Mouse (Mus musculus): ENCODE results near the gene Dchs2. TPM values are rescaled to one million over a fixed set of nuclear protein-coding genes. Genes with fewer than 3 reads are reported as not detected.

The Dchs2 gene
- total RNA-seq, 1 experiment from 2014 or later = not detected

DNA sequence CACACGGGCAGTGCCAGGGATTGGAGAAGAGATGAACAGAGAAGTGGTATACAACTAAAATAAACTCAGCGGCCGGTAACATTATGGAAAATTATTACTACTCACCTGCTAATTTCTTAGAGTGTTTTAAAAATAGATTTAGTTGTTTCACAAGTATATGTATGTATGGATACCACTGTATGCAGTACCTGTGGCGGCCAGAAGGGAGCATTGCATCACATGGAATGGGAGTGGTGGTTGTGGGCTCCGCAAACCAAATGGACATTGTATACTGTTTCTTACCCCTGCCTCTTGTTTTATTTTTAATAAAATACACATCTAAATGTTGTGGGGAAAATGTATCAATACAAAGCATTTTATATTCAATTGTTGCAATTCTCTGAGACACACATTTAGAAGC is 176.1 kb downstream of the Dchs2 start:
- ATAC-seq (replicated peaks; ENCODE audit: insufficient number of reproducible peaks, low FRiP score, low TSS enrichment, poor library complexity, severe bottlenecking) = no peak

DNA sequence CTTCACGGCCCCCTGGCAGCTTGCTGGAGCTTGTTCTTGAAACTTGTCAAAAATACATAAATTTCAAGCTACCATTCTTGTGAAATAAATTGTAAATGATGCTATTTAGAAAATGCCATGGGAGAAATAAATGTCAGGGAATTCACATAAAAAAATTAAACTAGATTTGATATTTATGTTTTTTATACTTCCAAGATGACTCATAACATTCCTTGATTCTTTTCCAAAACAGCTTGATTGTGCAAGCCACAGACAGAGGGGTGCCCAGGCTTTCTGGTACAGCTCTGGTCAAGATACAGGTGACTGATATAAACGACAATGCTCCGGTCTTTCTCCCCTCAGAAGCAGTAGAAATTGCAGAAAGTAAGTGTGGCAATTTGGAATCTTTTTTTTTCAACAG is 218.2 kb downstream of the Dchs2 start:
- ATAC-seq (replicated peaks; ENCODE audit: insufficient number of reproducible peaks, low FRiP score, low TSS enrichment, poor library complexity, severe bottlenecking) = no peak

DNA sequence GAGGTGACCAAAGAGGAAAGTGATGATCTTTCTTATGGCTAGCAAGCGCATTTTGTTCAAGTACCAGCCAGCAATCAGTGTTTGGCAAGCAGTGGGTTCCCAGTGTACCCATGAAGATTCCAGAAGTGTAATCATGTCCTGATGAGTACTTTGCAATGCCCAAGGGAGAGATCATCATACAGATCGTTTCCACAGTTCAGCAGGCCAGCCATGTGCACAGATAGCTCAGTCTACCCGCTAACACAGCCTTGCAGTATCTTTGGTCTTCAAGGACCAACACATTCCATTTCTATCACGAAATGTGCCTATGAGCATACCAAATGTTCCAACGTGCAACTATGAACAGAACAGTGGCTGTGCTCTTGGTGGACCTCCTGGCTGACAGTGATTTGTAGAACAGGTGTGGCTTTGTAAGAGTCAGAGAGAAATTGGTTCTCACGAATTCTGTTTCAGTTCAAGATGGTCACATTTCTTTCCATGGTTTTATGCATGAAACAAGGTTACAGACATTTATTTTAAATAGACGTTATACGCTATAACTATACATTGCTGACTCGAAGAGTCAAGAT is 240.8 kb downstream of the Dchs2 start:
- ATAC-seq (replicated peaks; ENCODE audit: insufficient number of reproducible peaks, low FRiP score, low TSS enrichment, poor library complexity, severe bottlenecking) = no peak

DNA sequence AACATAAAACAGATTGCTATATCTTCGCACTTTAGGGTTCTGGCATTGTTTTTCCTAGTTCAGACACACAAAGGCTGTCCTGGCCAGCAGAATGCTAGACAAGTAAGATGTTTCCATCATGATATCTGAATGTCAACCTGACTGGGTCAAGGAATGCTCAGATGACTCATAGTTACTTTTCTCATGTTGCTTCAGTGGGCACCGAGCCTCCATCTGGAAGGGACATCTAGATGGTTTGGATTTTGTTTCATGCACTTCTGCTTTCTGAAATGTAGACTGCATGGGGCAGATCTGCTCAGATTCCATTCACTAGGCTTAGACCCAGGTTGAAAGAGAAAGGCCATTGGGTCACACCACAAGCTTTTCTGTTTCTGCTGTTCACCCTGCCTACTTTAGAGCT is 242.1 kb downstream of the Dchs2 start:
- ATAC-seq (replicated peaks; ENCODE audit: insufficient number of reproducible peaks, low FRiP score, low TSS enrichment, poor library complexity, severe bottlenecking) = no peak

DNA sequence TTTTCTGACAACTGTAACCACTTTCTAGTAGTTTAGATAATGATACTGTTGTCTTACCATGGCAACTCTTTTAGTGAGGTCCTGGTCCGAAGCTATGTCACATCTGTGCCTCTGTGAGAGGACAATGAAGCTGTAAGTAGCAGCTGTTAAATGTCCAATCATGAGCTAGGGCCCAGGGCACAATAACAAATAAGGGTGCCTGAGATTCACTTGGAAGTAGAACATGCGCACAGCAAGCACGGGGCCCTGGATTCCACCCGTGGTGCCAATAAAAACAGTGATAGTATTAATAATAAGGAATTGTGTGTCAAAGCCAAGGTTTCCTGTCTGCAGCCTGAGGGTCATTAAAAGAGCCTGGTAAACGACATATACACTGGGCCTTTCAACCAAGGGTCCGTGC is 246.6 kb downstream of the Dchs2 start:
- no peak for ATAC-seq (replicated peaks; ENCODE audit: insufficient number of reproducible peaks, low FRiP score, low TSS enrichment, poor library complexity, severe bottlenecking)

DNA sequence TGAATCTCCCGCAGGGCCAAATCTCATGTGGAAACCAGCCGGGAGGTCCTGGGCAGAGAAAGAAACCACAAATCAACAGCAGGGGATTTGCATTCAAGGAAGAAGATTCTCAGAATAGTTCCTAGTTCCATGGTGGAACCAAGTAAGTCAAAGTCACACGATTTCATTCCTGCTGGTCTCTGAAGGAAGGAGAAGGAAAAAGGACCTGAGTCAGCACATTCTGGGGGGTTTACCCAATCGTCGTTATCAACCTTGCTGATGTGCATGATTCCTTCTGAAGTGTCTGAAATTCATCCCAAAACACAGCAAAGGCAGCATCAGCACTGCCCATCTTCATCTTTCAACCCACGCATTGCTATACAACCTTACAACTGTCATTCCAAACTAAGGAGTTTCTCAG is 249.1 kb downstream of the Dchs2 start:
- no peak for ATAC-seq (replicated peaks; ENCODE audit: insufficient number of reproducible peaks, low FRiP score, low TSS enrichment, poor library complexity, severe bottlenecking)

Other genes with a start within 250 kb of the Dchs2 start
- not detected in 3 replicates for gene Lrat, start 224.0 kb upstream of the Dchs2 start, total RNA-seq (2017)
- gene Fgg, start 120.2 kb upstream of the Dchs2 start, total RNA-seq (2017) = not detected in 3 replicates
- not detected in 3 replicates for gene Fga, start 101.9 kb upstream of the Dchs2 start, total RNA-seq (2017)
- not detected in 3 replicates for gene Fgb, start 78.1 kb upstream of the Dchs2 start, total RNA-seq (2017)
- 57.3 to 72.2 TPM (median 57.9 TPM) in 3 replicates for gene Plrg1, start 72.4 kb upstream of the Dchs2 start, total RNA-seq (2017)

Measured in monocyte, adult 5-6 weeks (primary cell).